Mouse (Mus musculus): ENCODE data around the gene Xrcc1. TPM values are rescaled to one million over a fixed set of nuclear protein-coding genes. Genes with fewer than 3 reads are reported as not detected.
A peak's percentile ranks its signal among the peaks of the same experiment; 100 is the strongest.

Xrcc1 gene
- polyA plus RNA-seq, 1 experiment from 2014 or later, result 132 TPM

DNA sequence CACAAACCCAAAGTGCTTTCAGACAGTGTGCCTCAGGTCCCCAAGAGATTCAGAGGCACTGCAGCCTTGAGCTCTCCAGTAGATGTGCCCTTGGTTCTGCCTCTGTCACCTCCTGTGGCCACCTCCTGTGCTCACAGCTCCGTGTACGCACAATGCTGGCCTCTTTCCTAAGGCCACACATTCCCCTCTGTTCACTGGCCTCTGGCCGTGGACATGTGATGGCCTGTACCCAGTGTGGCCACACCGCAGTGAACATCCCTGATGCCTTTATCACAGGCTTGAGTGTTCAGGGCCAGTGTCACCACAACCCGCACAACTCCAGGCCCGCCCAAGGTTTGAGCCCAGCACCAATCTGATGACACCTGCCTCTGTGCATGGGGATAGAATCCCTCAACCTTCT, 38.8 kb downstream of the Xrcc1 start:
- no peak for DNase-seq (ENCODE audit: low spot score)
- 85% methylated on average over 6 of the region's 6 CpGs for WGBS
- peaks cover 14% of the 10 kb centered on the region; the same call in 1 of the 2 replicates for H3K9me3 ChIP-seq
- H3K27me3 ChIP-seq (ENCODE audit: insufficient read depth, poor library complexity, severe bottlenecking), result peaks cover 44% of the 10 kb centered on the region
- H3K36me3 ChIP-seq, result no peaks in the 10 kb centered on the region
- H3K4me3 ChIP-seq, result no peak overlapping the region
- H3K27ac ChIP-seq, result no peak overlapping the region
- H3K4me1 ChIP-seq (replicated peaks), result peaks cover 18% of the 10 kb centered on the region

DNA sequence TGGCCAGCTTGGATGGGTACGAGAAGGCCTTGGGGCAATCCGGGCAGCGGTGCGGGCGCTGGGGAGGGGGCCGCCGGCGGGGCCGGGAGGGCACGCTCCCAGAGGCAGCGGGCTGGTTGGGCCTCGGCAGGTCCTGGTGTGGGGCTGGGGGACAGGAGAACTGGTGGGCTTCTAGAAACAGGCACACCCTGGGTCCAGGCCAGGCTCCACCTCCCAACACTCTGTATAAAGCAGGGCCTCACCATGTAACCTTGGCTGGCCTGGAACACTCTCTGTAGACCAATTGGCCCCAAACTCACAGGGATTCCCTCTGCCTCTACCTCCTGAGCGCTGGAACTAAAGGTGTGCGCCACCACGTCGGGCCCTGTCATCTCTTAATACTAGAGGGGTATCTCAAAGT, 39.9 kb downstream of the Xrcc1 start:
- H3K9me3 ChIP-seq, result peaks cover 14% of the 10 kb centered on the region; the same call in 1 of the 2 replicates
- 0 out of 2 replicates have a peak overlapping the region, but pooled peaks have one; percentile 23 for H3K4me3 ChIP-seq
- H3K36me3 ChIP-seq, result no peaks in the 10 kb centered on the region
- no peak for DNase-seq (ENCODE audit: low spot score)
- 32% methylated on average over 16 of the region's 16 CpGs for WGBS
- H3K27me3 ChIP-seq (ENCODE audit: insufficient read depth, poor library complexity, severe bottlenecking), result peaks cover 44% of the 10 kb centered on the region
- no peak overlapping the region for H3K27ac ChIP-seq
- peaks cover 18% of the 10 kb centered on the region for H3K4me1 ChIP-seq (replicated peaks)

- WGBS, result 7% methylated on average over 8 of the region's 8 CpGs
- H3K27me3 ChIP-seq (ENCODE audit: insufficient read depth, poor library complexity, severe bottlenecking), result peaks cover 44% of the 10 kb centered on the region
- peaks cover 14% of the 10 kb centered on the region; the same call in 1 of the 2 replicates for H3K9me3 ChIP-seq
- H3K36me3 ChIP-seq, result no peaks in the 10 kb centered on the region
- peak overlapping the region; percentile 56 for H3K4me3 ChIP-seq
- peaks cover 18% of the 10 kb centered on the region for H3K4me1 ChIP-seq (replicated peaks)
- DNase-seq (ENCODE audit: low spot score), result peak; percentile 27
- H3K27ac ChIP-seq, result 0 out of 2 replicates have a peak overlapping the region, but pooled peaks have one; percentile 82
Observed at GRCm38 (mm10) chr7:24586828-24587227, 40.7 kb downstream of the Xrcc1 start.

GRCm38 (mm10) chr7:24587330-24588105, 41.4 kb downstream of the Xrcc1 start, which contains the start of the genes Ethe1 and Zfp575:
Ethe1 (plus strand) TSS chr7:24587543.
Zfp575 (minus strand) TSS chr7:24587641.
- WGBS, result 6% methylated on average over 30 of the region's 30 CpGs
- peak within 1 kb of the TSS; percentile 82 for H3K27ac ChIP-seq
- H3K4me1 ChIP-seq (replicated peaks), result peaks cover 18% of the 10 kb centered on the region
- H3K27me3 ChIP-seq (ENCODE audit: insufficient read depth, poor library complexity, severe bottlenecking), result peaks cover 44% of the 10 kb centered on the region
- H3K36me3 ChIP-seq, result no peaks in the 10 kb centered on the region
- H3K9me3 ChIP-seq, result peaks cover 14% of the 10 kb centered on the region; the same call in 1 of the 2 replicates
- peak within 1 kb of the TSS; percentile 56 for H3K4me3 ChIP-seq
- peak; percentile 79 for DNase-seq (ENCODE audit: low spot score)

DNA sequence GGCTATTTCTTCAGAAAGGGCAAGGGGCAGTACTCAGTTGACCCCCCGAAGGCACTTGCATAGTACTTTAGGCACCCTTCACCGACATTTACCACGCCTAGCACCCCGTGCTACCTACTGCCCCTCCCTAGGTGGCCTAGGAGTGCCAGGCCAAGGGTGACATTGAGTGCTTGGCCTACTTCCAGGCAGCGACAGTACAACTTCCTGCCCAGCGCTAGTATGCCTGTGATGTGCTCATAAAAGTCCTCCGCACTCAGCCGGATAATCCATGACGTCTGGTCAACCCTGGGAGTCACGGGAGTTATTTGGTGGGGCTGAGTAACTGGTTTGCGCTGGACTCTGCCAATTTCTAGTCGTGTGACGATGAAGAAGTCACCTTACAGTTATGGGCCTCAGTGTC, 42.2 kb downstream of the Xrcc1 start:
- peaks cover 44% of the 10 kb centered on the region for H3K27me3 ChIP-seq (ENCODE audit: insufficient read depth, poor library complexity, severe bottlenecking)
- peaks cover 14% of the 10 kb centered on the region; the same call in 1 of the 2 replicates for H3K9me3 ChIP-seq
- no peak for DNase-seq (ENCODE audit: low spot score)
- WGBS, result 92% methylated on average over 13 of the region's 13 CpGs
- H3K27ac ChIP-seq, result no peak overlapping the region
- no peak overlapping the region for H3K4me3 ChIP-seq
- H3K36me3 ChIP-seq, result no peaks in the 10 kb centered on the region
- peaks cover 20% of the 10 kb centered on the region for H3K4me1 ChIP-seq (replicated peaks)

- Histone ChIP-seq H3K9me3 (no peaks in the 10 kb centered on the region), H3K36me3 (no peaks in the 10 kb centered on the region), H3K4me3 (no peak overlapping the region), H3K4me1 (replicated peaks) (peaks cover 34% of the 10 kb centered on the region), H3K27ac (no peak overlapping the region), H3K27me3 (ENCODE audit: insufficient read depth, poor library complexity, severe bottlenecking) (peaks cover 36% of the 10 kb centered on the region)
- no peak for DNase-seq (ENCODE audit: low spot score)
- 79% methylated on average over 5 of the region's 5 CpGs for WGBS
Observed at GRCm38 (mm10) chr7:24591735-24592134, 45.6 kb downstream of the Xrcc1 start.

- no peak for DNase-seq (ENCODE audit: low spot score)
- Histone ChIP-seq H3K27me3 (ENCODE audit: insufficient read depth, poor library complexity, severe bottlenecking) (peaks cover 32% of the 10 kb centered on the region), H3K4me3 (no peak overlapping the region), H3K9me3 (no peaks in the 10 kb centered on the region), H3K4me1 (replicated peaks) (peaks cover 30% of the 10 kb centered on the region), H3K36me3 (no peaks in the 10 kb centered on the region), H3K27ac (no peak overlapping the region)
- 66% methylated on average over 4 of the region's 4 CpGs for WGBS
Observed at GRCm38 (mm10) chr7:24592163-24592562, 46.1 kb downstream of the Xrcc1 start.

DNA sequence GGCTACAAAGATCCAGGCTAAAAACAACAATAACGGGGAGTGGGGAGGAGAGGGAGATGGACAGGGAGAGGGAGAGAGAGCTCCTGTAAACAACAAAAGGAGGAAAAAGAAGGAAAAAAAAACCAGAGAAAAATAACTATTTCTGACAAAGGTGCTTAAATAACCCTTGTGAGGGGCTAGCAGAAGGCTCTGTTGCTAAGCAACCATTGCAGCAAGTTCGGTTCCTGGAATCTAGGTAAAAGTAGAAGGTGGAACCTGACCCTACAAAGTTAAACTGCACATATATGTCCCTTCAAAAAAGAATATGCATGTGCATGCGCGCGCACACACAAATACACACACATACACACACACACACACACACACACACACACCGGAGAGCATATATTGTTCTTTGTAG, 46.7 kb downstream of the Xrcc1 start:
- Histone ChIP-seq H3K27me3 (ENCODE audit: insufficient read depth, poor library complexity, severe bottlenecking) (peaks cover 25% of the 10 kb centered on the region), H3K36me3 (no peaks in the 10 kb centered on the region), H3K27ac (no peak overlapping the region), H3K4me3 (no peak overlapping the region), H3K4me1 (replicated peaks) (peaks cover 23% of the 10 kb centered on the region), H3K9me3 (no peaks in the 10 kb centered on the region)
- no peak for DNase-seq (ENCODE audit: low spot score)
- 85% methylated on average over 6 of the region's 6 CpGs for WGBS

DNA sequence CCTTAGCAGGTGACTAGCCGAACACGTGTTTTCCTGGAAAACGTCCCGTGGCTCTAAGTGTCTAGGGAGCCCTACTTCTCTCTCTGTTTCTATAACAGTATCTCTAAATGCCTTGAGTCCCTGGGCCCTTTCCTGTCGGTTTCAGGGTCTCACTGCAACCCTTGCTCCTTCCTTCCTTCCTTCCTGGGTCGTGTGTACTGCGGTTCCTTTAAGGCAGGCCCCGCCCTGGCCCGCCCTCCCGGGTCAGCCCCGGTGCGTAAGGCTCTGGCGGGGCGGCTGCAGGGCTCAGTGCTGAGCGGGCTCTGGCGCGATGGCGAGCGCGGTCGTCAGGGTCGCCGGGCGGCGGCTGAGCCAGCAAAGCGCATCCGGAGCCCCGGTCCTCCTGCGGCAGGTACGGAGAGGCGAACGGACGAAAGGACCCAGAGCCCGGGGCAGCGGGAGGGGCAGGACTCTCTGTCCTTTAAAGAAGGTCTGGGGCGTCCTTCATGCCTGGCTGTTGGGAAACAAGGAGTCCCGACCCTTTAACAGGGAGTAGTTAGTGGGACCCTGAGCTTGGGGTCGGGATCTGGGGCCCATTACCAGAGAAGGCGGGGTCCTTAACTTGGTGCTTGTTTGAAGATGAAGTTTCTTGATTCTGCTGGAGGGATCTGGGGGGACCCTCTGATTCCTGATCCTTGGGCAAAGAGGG, 47.7 kb downstream of the Xrcc1 start:
- Histone ChIP-seq H3K27ac (peak overlapping the region; percentile 81), H3K4me3 (peak overlapping the region; percentile 77), H3K36me3 (no peaks in the 10 kb centered on the region), H3K9me3 (no peaks in the 10 kb centered on the region), H3K4me1 (replicated peaks) (peaks cover 22% of the 10 kb centered on the region), H3K27me3 (ENCODE audit: insufficient read depth, poor library complexity, severe bottlenecking) (peaks cover 20% of the 10 kb centered on the region)
- 2% methylated on average over 39 of the region's 39 CpGs for WGBS
- peak; percentile 75 for DNase-seq (ENCODE audit: low spot score)

DNA sequence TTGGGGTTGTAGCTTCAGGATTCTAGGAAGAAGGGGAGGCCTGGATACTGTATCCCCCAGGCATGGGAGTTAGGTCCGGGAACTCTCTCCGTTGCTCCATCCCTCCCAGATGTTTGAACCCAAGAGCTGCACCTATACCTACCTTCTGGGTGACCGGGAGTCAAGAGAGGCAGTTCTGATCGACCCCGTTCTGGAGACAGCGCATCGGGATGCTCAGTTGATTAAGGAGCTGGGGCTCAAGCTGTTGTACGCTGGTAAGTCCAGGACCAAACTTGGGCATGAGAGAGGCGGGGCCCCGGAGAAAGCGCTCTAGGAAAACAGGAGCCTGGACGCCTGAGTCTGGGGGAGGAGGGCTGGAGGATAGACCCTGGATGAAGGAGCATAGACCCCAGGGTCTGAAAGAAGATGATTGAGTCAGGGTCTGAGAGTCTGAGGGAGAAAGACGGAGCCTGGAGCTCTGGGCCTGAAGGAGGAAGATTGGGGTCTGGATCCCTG, 48.3 kb downstream of the Xrcc1 start:
- Histone ChIP-seq H3K4me3 (peak overlapping the region; percentile 77), H3K9me3 (no peaks in the 10 kb centered on the region), H3K4me1 (replicated peaks) (peaks cover 22% of the 10 kb centered on the region), H3K27ac (peak overlapping the region; percentile 81; the same call in 1 of the 2 replicates), H3K36me3 (no peaks in the 10 kb centered on the region), H3K27me3 (ENCODE audit: insufficient read depth, poor library complexity, severe bottlenecking) (peaks cover 20% of the 10 kb centered on the region)
- WGBS, result 1% methylated on average over 13 of the region's 13 CpGs
- DNase-seq (ENCODE audit: low spot score), result peak; percentile 40

- Histone ChIP-seq H3K9me3 (no peaks in the 10 kb centered on the region), H3K27ac (no peak overlapping the region), H3K36me3 (no peaks in the 10 kb centered on the region), H3K4me3 (no peak overlapping the region), H3K4me1 (replicated peaks) (peaks cover 22% of the 10 kb centered on the region), H3K27me3 (ENCODE audit: insufficient read depth, poor library complexity, severe bottlenecking) (peaks cover 20% of the 10 kb centered on the region)
- DNase-seq (ENCODE audit: low spot score), result no peak
- WGBS, result 83% methylated on average over 2 of the region's 2 CpGs
Observed at GRCm38 (mm10) chr7:24595464-24595863, 49.4 kb downstream of the Xrcc1 start.

GRCm38 (mm10) chr7:24598121-24598520, 52.0 kb downstream of the Xrcc1 start:
- DNase-seq (ENCODE audit: low spot score), result no peak
- Histone ChIP-seq H3K9me3 (no peaks in the 10 kb centered on the region), H3K27ac (no peak overlapping the region), H3K4me3 (no peak overlapping the region), H3K4me1 (replicated peaks) (peaks cover 35% of the 10 kb centered on the region), H3K36me3 (no peaks in the 10 kb centered on the region), H3K27me3 (ENCODE audit: insufficient read depth, poor library complexity, severe bottlenecking) (peaks cover 20% of the 10 kb centered on the region)
- 79% methylated on average over 4 of the region's 4 CpGs for WGBS

Data from hindbrain, embryonic 10.5 days (tissue).